Mouse (Mus musculus): Measurements from ENCODE around the gene Hist2h2be.
"Not testable (repeated sequence)": the region's sequence is repeated elsewhere in the genome, so short reads cannot be mapped to it uniquely, and the experiment has no call there.

The Hist2h2be gene

GRCm38 (mm10) chr3:96198601-96199251 is 22.2 kb upstream of the Hist2h2be start:
- DNase-seq (ENCODE audit: low spot score in 2 of 2) = not testable (repeated sequence)

- DNase-seq (ENCODE audit: low spot score in 2 of 2) = no peak
These were observed 21.2 kb upstream of the Hist2h2be start for GRCm38 (mm10) chr3:96199731-96200130.

- no peak for DNase-seq (ENCODE audit: low spot score in 2 of 2)
These were observed 13.1 kb upstream of the Hist2h2be start for GRCm38 (mm10) chr3:96207819-96208218.

GRCm38 (mm10) chr3:96209242-96209641 is 11.7 kb upstream of the Hist2h2be start:
- DNase-seq (ENCODE audit: low spot score in 2 of 2) = no peak

- DNase-seq (ENCODE audit: low spot score in 2 of 2) = no peak
These were observed 1.7 kb upstream of the Hist2h2be start for GRCm38 (mm10) chr3:96219191-96219641.

- DNase-seq (ENCODE audit: low spot score in 2 of 2) = peak; percentile 61 to 73
These were observed 1.2 kb upstream of the Hist2h2be start, which contains the start of the genes Bola1 and Hist2h2ab for GRCm38 (mm10) chr3:96219661-96220130. Gene Bola1, minus strand, starts transcription at chr3:96219709. Gene Hist2h2ab, plus strand, starts transcription at chr3:96219865.

- DNase-seq (ENCODE audit: low spot score in 2 of 2) = not testable (repeated sequence)
These were observed 671 bp upstream of the Hist2h2be start for GRCm38 (mm10) chr3:96220131-96220764.

- no peak for DNase-seq (ENCODE audit: low spot score in 2 of 2)
These were observed 720 bp downstream of the Hist2h2be start for GRCm38 (mm10) chr3:96221640-96222038.

- no peak for DNase-seq (ENCODE audit: low spot score in 2 of 2)
These were observed 1.9 kb downstream of the Hist2h2be start for GRCm38 (mm10) chr3:96222774-96223173.

- no peak for DNase-seq (ENCODE audit: low spot score in 2 of 2)
These were observed 4.5 kb downstream of the Hist2h2be start for GRCm38 (mm10) chr3:96225421-96225820.

GRCm38 (mm10) chr3:96226695-96227648 is 6.1 kb downstream of the Hist2h2be start:
- no peak for DNase-seq (ENCODE audit: low spot score in 2 of 2)

- DNase-seq (ENCODE audit: low spot score in 2 of 2) = no peak
These were observed 7.9 kb downstream of the Hist2h2be start for GRCm38 (mm10) chr3:96228828-96229227.

- no peak for DNase-seq (ENCODE audit: low spot score in 2 of 2)
These were observed 9.5 kb downstream of the Hist2h2be start for GRCm38 (mm10) chr3:96230404-96230803.

GRCm38 (mm10) chr3:96230910-96231757 is 10.2 kb downstream of the Hist2h2be start:
- no peak for DNase-seq (ENCODE audit: low spot score in 2 of 2)

- no peak for DNase-seq (ENCODE audit: low spot score in 2 of 2)
These were observed 10.8 kb downstream of the Hist2h2be start for GRCm38 (mm10) chr3:96231758-96232120.

GRCm38 (mm10) chr3:96234914-96235313 is 14.0 kb downstream of the Hist2h2be start:
- DNase-seq (ENCODE audit: low spot score in 2 of 2) = no peak

GRCm38 (mm10) chr3:96235836-96236235 is 14.9 kb downstream of the Hist2h2be start:
- no peak for DNase-seq (ENCODE audit: low spot score in 2 of 2)

- no peak for DNase-seq (ENCODE audit: low spot score in 2 of 2)
These were observed 16.0 kb downstream of the Hist2h2be start for GRCm38 (mm10) chr3:96236834-96237334.

- no peak for DNase-seq (ENCODE audit: low spot score in 2 of 2)
These were observed 16.5 kb downstream of the Hist2h2be start for GRCm38 (mm10) chr3:96237335-96237903.

GRCm38 (mm10) chr3:96237904-96238511 is 17.1 kb downstream of the Hist2h2be start:
- no peak for DNase-seq (ENCODE audit: low spot score in 2 of 2)
